Mouse (Mus musculus): Measurements from ENCODE around the gene Dhrs3. TPM values are rescaled to one million over a fixed set of nuclear protein-coding genes. Genes with fewer than 3 reads are reported as not detected.

Dhrs3 gene
- polyA plus RNA-seq, 1 experiment from 2014 or later: 123 TPM

DNA sequence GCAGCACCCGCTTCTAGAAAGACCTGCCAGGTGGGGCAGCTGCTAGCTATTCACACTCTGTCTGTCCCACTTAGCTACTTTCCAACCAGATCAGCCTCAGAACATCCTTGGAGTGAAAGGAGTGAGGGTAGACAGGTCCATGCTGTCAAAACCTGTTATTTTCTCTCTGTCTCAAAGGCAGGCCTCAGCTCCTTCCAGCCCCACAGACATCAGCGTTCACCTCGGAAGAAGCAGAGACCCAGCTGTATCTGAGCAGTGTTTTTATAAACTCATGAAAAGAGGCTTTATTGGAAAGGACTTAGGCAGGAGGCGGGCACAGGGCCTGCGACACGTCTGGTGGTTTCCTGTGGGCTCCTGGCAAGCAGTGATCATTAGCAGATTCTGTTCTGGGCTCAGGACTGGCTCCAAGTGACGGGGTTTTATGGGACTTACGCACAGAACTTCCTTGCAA is 9.7 kb upstream of the Dhrs3 start:
- DNase-seq (ENCODE audit: low spot score): no peak
- H3K36me3 ChIP-seq (ENCODE audit: control insufficient read depth, insufficient read depth, low read length): no peaks in the 10 kb centered on the region

DNA sequence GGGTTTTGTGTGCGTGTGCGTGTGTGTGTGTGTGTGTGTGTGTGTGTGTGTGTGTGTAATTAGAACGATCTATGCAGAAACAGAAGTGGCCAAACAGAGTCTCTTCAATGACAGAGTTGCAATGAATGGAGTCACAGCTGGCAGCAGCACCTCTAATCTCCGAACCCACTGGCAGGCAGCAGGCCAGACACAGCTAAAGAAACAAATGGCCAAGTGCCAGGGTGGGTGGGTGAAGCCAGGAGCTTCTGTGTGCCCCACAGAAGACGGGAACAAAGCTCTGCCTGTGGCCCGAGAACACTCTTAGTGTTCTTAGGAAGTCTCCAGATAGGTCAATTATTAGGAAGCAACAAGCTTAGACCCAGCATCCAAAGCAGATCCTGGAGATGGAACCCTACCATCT is 6.2 kb upstream of the Dhrs3 start:
- H3K4me1 ChIP-seq (replicated peaks; ENCODE audit: control insufficient read depth, insufficient read depth, low read length): peaks cover 14% of the 10 kb centered on the region
- DNase-seq (ENCODE audit: low spot score) (no peak), ATAC-seq (replicated peaks; ENCODE audit: low FRiP score, low TSS enrichment, low read depth) (no peak)
- H3K27me3 ChIP-seq (replicated peaks; ENCODE audit: control insufficient read depth, insufficient read depth, low read length): no peaks in the 10 kb centered on the region
- no peak overlapping the region for H3K4me2 ChIP-seq (ENCODE audit: low read length)
- H3K27ac ChIP-seq (ENCODE audit: low read depth): no peak overlapping the region
- no peak overlapping the region for H3K9ac ChIP-seq (ENCODE audit: low read length)
- H3K36me3 ChIP-seq (ENCODE audit: control insufficient read depth, insufficient read depth, low read length): no peaks in the 10 kb centered on the region
- H3K9me3 ChIP-seq (ENCODE audit: control insufficient read depth, low read length): no peaks in the 10 kb centered on the region
- no peak overlapping the region for H3K4me3 ChIP-seq (ENCODE audit: low read depth, low read length)
- 71% methylated on average over 6 of the region's 6 CpGs for WGBS

More for the DNA sequence above, 9.7 kb upstream of the Dhrs3 start:
- peak overlapping the region; percentile 43 for H3K27ac ChIP-seq (ENCODE audit: low read depth)
- WGBS: 36% methylated on average over 8 of the region's 8 CpGs
- H3K4me2 ChIP-seq (ENCODE audit: low read length): no peak overlapping the region
- ATAC-seq (replicated peaks; ENCODE audit: low FRiP score, low TSS enrichment, low read depth): no peak
- 0 out of 2 replicates have a peak, but pooled peaks cover 6% of the 10 kb centered on the region for H3K4me1 ChIP-seq (replicated peaks; ENCODE audit: control insufficient read depth, insufficient read depth, low read length)
- H3K9me3 ChIP-seq (ENCODE audit: control insufficient read depth, low read length): no peaks in the 10 kb centered on the region
- no peak overlapping the region for H3K4me3 ChIP-seq (ENCODE audit: low read depth, low read length)
- no peaks in the 10 kb centered on the region for H3K27me3 ChIP-seq (replicated peaks; ENCODE audit: control insufficient read depth, insufficient read depth, low read length)
- no peak overlapping the region for H3K9ac ChIP-seq (ENCODE audit: low read length)

DNA sequence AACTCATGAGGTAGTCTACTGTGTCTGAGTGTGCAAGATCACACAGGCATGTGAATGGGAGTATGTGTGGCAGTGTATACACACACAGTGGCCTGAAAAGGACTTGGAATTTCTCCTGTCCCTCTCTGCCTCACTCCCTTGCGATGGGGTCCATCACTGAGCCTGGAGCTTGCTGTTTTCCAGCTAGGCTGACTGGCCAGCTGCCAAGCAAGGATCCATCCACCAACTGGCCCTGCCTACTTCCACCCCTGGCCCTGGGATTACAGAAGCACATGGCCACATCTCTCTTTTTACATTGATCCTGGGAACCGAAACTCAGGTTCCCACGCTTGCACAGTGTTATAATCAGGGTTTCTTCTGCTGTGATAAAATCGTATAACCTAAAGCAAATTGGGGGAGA is 3.9 kb upstream of the Dhrs3 start:
- DNase-seq (ENCODE audit: low spot score) (no peak), ATAC-seq (replicated peaks; ENCODE audit: low FRiP score, low TSS enrichment, low read depth) (no peak)
- Histone ChIP-seq H3K27me3 (replicated peaks; ENCODE audit: control insufficient read depth, insufficient read depth, low read length) (no peaks in the 10 kb centered on the region), H3K4me1 (replicated peaks; ENCODE audit: control insufficient read depth, insufficient read depth, low read length) (peaks cover 12% of the 10 kb centered on the region), H3K4me2 (ENCODE audit: low read length) (no peak overlapping the region), H3K27ac (ENCODE audit: low read depth) (no peak overlapping the region), H3K36me3 (ENCODE audit: control insufficient read depth, insufficient read depth, low read length) (no peaks in the 10 kb centered on the region), H3K4me3 (ENCODE audit: low read depth, low read length) (no peak overlapping the region), H3K9ac (ENCODE audit: low read length) (no peak overlapping the region), H3K9me3 (ENCODE audit: control insufficient read depth, low read length) (no peaks in the 10 kb centered on the region)
- whole genome bisulfite sequencing: 69% methylated on average over 4 of the region's 4 CpGs

DNA sequence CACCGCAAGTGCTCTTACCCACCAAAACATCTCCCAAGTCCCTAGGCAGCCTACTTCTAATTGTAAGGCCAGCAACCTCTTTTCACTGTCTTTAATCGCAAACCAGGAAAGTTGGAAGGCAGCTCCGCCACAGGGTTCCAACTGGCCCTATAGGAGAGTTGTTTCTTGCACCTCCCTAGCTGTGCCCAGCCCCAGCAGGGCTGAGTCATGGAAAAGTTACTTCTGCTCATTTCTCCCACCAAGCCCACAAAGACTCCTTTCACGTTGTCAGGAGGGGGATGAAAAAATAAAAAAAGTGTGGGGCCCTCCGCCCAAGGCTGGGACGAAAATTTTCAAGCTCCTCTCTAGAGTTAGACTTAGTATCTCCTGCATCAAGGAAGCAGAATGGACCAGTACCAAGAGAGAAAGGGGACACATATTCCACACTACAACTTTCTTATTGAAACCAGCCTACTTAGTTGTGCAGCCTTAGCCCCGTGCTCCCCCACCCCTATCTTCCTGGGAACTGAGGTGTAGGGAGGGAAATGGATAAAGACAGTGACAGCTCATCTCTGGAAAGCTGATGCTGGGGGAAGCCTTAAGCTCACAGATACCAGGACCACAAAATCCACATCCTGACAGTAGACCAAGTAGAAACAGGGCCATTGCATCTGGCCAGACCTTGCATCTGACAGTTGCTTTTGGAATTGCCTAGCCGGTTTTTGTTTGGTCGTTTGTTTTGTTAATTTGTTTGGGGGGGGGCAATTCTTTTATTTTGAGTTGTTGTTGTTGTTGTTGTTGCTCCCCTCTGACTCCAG is 2.9 kb upstream of the Dhrs3 start:
- DNase-seq (ENCODE audit: low spot score) (no peak), ATAC-seq (replicated peaks; ENCODE audit: low FRiP score, low TSS enrichment, low read depth) (no peak)
- H3K4me2 ChIP-seq (ENCODE audit: low read length): no peak overlapping the region
- H3K36me3 ChIP-seq (ENCODE audit: control insufficient read depth, insufficient read depth, low read length): no peaks in the 10 kb centered on the region
- no peak overlapping the region for H3K9ac ChIP-seq (ENCODE audit: low read length)
- H3K4me3 ChIP-seq (ENCODE audit: low read depth, low read length): no peak overlapping the region
- no peak overlapping the region for H3K27ac ChIP-seq (ENCODE audit: low read depth)
- peaks cover 12% of the 10 kb centered on the region for H3K4me1 ChIP-seq (replicated peaks; ENCODE audit: control insufficient read depth, insufficient read depth, low read length)
- no peaks in the 10 kb centered on the region for H3K27me3 ChIP-seq (replicated peaks; ENCODE audit: control insufficient read depth, insufficient read depth, low read length)
- WGBS: 78% methylated on average over 9 of the region's 9 CpGs
- H3K9me3 ChIP-seq (ENCODE audit: control insufficient read depth, low read length): no peaks in the 10 kb centered on the region

DNA sequence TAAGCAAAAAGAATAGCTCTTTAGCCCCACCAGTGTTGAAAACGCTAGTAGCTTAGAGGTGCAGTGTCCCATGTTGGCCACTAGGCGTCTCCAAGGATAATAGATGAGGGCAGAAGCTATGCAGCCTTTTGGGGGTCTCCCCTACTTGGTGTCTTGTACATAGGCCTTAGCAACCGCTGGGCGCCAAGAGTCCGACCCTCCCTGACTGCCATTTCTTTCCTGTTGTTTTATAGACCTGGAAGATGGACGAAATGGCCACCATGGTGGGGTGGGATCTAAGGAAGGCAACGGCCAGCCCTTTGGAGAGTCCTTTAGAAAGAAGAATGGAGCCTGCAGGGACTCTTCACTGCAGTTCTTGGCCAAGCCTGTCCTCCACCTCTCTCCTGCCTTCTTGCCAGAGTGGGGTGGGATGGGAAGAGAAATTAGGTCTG is 1.9 kb upstream of the Dhrs3 start:
- peaks cover 13% of the 10 kb centered on the region for H3K4me1 ChIP-seq (replicated peaks; ENCODE audit: control insufficient read depth, insufficient read depth, low read length)
- H3K9me3 ChIP-seq (ENCODE audit: control insufficient read depth, low read length): no peaks in the 10 kb centered on the region
- H3K4me3 ChIP-seq (ENCODE audit: low read depth, low read length): no peak overlapping the region
- no peaks in the 10 kb centered on the region for H3K36me3 ChIP-seq (ENCODE audit: control insufficient read depth, insufficient read depth, low read length)
- H3K27ac ChIP-seq (ENCODE audit: low read depth): no peak overlapping the region; the same call in 1 of the 2 replicates
- H3K9ac ChIP-seq (ENCODE audit: low read length): no peak overlapping the region
- 13% methylated on average over 7 of the region's 7 CpGs for WGBS
- 0 out of 2 replicates have a peak overlapping the region, but pooled peaks have one; percentile 77 for H3K4me2 ChIP-seq (ENCODE audit: low read length)
- no peak for ATAC-seq (replicated peaks; ENCODE audit: low FRiP score, low TSS enrichment, low read depth)
- no peaks in the 10 kb centered on the region for H3K27me3 ChIP-seq (replicated peaks; ENCODE audit: control insufficient read depth, insufficient read depth, low read length)
- DNase-seq (ENCODE audit: low spot score): peak; percentile 78

DNA sequence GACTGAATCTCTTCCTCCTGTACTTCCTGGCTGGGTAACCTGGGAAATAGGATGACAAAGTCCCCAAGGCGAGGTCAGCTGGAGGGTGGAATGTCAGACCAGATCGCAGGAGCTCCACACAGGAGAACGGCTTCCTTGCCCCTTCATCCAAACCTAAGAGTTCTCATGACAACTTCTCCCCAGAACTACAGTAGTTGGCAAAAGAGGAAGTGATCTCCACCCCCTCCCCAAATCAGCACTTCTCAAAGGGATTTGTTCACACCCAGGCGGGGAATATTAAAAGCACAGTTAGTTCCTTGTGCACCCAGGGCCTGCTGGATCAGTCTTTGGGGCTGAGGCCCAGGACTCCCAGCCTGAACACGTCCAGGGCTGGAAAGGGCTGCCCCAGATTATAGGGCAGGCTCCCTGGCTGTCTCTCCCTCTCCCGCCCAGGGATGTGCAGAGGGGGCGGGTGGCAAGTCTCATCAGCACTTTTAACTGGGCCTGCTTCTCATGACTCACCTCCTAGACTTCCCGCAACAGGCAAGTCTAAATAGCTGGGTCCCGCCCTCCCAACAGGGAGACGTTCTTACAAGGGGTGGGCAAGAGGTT is 1.4 kb upstream of the Dhrs3 start:
- Histone ChIP-seq H3K9me3 (ENCODE audit: control insufficient read depth, low read length) (no peaks in the 10 kb centered on the region), H3K4me2 (ENCODE audit: low read length) (peak overlapping the region; percentile 77), H3K4me3 (ENCODE audit: low read depth, low read length) (no peak overlapping the region), H3K9ac (ENCODE audit: low read length) (no peak overlapping the region), H3K4me1 (replicated peaks; ENCODE audit: control insufficient read depth, insufficient read depth, low read length) (peaks cover 18% of the 10 kb centered on the region), H3K36me3 (ENCODE audit: control insufficient read depth, insufficient read depth, low read length) (no peaks in the 10 kb centered on the region), H3K27ac (ENCODE audit: low read depth) (peak overlapping the region; percentile 87), H3K27me3 (replicated peaks; ENCODE audit: control insufficient read depth, insufficient read depth, low read length) (no peaks in the 10 kb centered on the region)
- 48% methylated on average over 10 of the region's 10 CpGs for WGBS
- DNase-seq (ENCODE audit: low spot score) (peak; percentile 68), ATAC-seq (replicated peaks; ENCODE audit: low FRiP score, low TSS enrichment, low read depth) (peak; percentile 6; the same call in 1 of the 2 replicates)

DNA sequence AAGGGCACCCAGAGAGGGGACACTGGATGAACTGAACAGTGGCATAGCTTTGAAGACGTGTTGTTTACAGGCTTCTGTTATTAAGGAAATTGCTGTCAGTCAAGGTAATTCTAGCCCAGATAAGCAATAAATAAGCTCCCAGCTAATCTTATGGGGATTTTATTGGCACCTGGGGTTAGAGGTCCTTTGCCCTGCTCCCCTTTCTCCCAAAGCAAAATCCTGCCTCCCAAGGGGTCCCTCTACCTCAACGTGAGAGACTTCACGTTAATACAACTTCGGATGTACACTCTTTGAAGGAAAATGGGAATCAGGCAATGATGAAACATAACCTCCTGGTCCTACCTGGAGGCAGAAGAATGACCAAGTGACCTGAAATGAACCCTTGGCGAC is 889 bp upstream of the Dhrs3 start:
- Histone ChIP-seq H3K36me3 (ENCODE audit: control insufficient read depth, insufficient read depth, low read length) (no peaks in the 10 kb centered on the region), H3K27me3 (replicated peaks; ENCODE audit: control insufficient read depth, insufficient read depth, low read length) (no peaks in the 10 kb centered on the region), H3K4me1 (replicated peaks; ENCODE audit: control insufficient read depth, insufficient read depth, low read length) (peaks cover 22% of the 10 kb centered on the region), H3K4me3 (ENCODE audit: low read depth, low read length) (peak overlapping the region; percentile 72), H3K4me2 (ENCODE audit: low read length) (peak overlapping the region; percentile 77), H3K27ac (ENCODE audit: low read depth) (peak overlapping the region; percentile 87), H3K9ac (ENCODE audit: low read length) (peak overlapping the region; percentile 74), H3K9me3 (ENCODE audit: control insufficient read depth, low read length) (no peaks in the 10 kb centered on the region)
- ATAC-seq (replicated peaks; ENCODE audit: low FRiP score, low TSS enrichment, low read depth) (no peak), DNase-seq (ENCODE audit: low spot score) (peak; percentile 64)
- WGBS: 16% methylated on average over 5 of the region's 5 CpGs

DNA sequence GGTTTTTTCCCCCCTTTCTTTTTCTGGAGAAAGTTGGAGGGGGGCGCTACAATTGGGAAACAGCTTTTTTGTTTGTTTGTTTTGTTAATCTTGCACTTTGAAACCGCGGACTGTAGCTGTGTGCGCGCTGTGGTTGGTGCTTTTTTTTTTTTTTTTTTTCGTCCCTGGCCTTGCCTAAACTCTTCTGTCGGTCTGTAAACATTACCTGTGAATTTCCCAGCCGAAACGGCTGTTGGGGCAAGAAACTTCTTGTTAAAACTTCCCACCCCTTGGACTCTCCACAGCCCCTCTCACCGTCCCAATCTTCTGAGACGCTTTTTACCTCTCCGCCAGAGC is 278 bp downstream of the Dhrs3 start:
- Histone ChIP-seq H3K4me3 (ENCODE audit: low read depth, low read length) (peak overlapping the region; percentile 72), H3K4me1 (replicated peaks; ENCODE audit: control insufficient read depth, insufficient read depth, low read length) (peaks cover 28% of the 10 kb centered on the region), H3K4me2 (ENCODE audit: low read length) (peak overlapping the region; percentile 77), H3K36me3 (ENCODE audit: control insufficient read depth, insufficient read depth, low read length) (no peaks in the 10 kb centered on the region), H3K27ac (ENCODE audit: low read depth) (peak overlapping the region; percentile 87), H3K9ac (ENCODE audit: low read length) (peak overlapping the region; percentile 74), H3K9me3 (ENCODE audit: control insufficient read depth, low read length) (no peaks in the 10 kb centered on the region), H3K27me3 (replicated peaks; ENCODE audit: control insufficient read depth, insufficient read depth, low read length) (no peaks in the 10 kb centered on the region)
- no peak for DNase-seq (ENCODE audit: low spot score)
- ATAC-seq (replicated peaks; ENCODE audit: low FRiP score, low TSS enrichment, low read depth): no peak
- WGBS: under 1% methylated on average over 12 of the region's 12 CpGs

All from intestine, embryonic 14.5 days (tissue).